Mouse (Mus musculus) G1E (cell line): ENCODE data around the gene Lin54.

Experiments used
- CTCF ChIP-seq: IDR thresholded peaks from 2 replicates; pipeline ENCODE4 v1.5.1; 2012; ENCODE audit warnings: low read depth, low read length, inconsistent platforms, mixed read lengths
- GATA1 ChIP-seq: IDR thresholded peaks from 2 replicates; pipeline ENCODE4 v1.6.1; 2012; ENCODE audit warnings: borderline replicate concordance, low read length, inconsistent platforms, mixed read lengths
- POLR2AphosphoS5 ChIP-seq: IDR thresholded peaks from 2 replicates; pipeline ENCODE4 v1.6.1; 2012; ENCODE audit warnings: low read depth, low read length, inconsistent platforms; ENCODE audit not compliant: insufficient replicate concordance

DNA sequence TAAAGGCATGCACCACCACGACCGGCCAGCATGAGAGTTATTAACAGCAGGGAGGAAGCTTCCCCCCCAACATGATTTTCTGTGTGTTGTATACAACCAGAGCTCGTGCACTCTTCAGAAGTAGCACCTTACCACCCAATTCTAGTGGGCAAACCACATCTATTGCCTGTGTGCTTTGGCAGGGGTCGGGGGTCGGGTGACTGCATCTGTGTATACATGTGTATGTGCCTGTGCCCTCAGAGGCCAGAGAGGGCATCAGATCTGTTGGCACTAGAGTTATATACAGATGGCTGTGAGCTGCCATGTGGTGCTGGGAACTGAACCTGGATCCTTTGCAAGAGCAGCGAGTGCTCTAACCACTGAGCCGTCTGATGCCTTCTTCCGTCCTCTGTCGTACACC, 24.5 kb upstream of the Lin54 start:
- no peak for TF ChIP-seq CTCF
- no peak for TF ChIP-seq GATA1
- TF ChIP-seq POLR2AphosphoS5 = no peak
